Mouse (Mus musculus): ENCODE results near the gene Sgsm1. TPM values are rescaled to one million over a fixed set of nuclear protein-coding genes. Genes with fewer than 3 reads are reported as not detected.

Sgsm1 gene
- polyA plus RNA-seq, 1 experiment, result 3.5 TPM

GRCm38 (mm10) chr5:113212156-113212835 lies 98.3 kb downstream of the Sgsm1 start:
- 20% methylated on average over 10 of the region's 10 CpGs for WGBS
- no peaks in the 10 kb centered on the region for H3K36me3 ChIP-seq (ENCODE audit: control insufficient read depth, insufficient read depth, low read length)

GRCm38 (mm10) chr5:113210314-113210713 lies 100.3 kb downstream of the Sgsm1 start:
- DNase-seq, result peak; percentile 75
- 68% methylated on average over 6 of the region's 6 CpGs for WGBS
- Histone ChIP-seq H3K27ac (ENCODE audit: insufficient read depth, low read depth, low read length) (peak overlapping the region; percentile 82), H3K36me3 (ENCODE audit: control insufficient read depth, insufficient read depth, low read length) (no peaks in the 10 kb centered on the region), H3K27me3 (replicated peaks; ENCODE audit: control insufficient read depth, insufficient read depth, low read length) (no peaks in the 10 kb centered on the region), H3K4me1 (ENCODE audit: control insufficient read depth, insufficient read depth, low read length) (peaks cover 68% of the 10 kb centered on the region), H3K4me3 (ENCODE audit: insufficient read depth, low read depth, low read length) (no peak overlapping the region)
- TF ChIP-seq POLR2A (IDR thresholded peaks at IDR 0.05; ENCODE audit: low read depth, low read length) (no peak), CTCF (conservative IDR thresholded peaks at IDR 0.05; ENCODE audit: insufficient read depth, insufficient read length, low read depth, low read length) (no peak)

More at GRCm38 (mm10) chr5:113212156-113212835, 98.3 kb downstream of the Sgsm1 start:
- Histone ChIP-seq H3K4me1 (ENCODE audit: control insufficient read depth, insufficient read depth, low read length) (peaks cover 73% of the 10 kb centered on the region), H3K27ac (ENCODE audit: insufficient read depth, low read depth, low read length) (peak overlapping the region; percentile 82), H3K4me3 (ENCODE audit: insufficient read depth, low read depth, low read length) (no peak overlapping the region), H3K27me3 (replicated peaks; ENCODE audit: control insufficient read depth, insufficient read depth, low read length) (no peaks in the 10 kb centered on the region)
- peak; percentile 64 for DNase-seq
- TF ChIP-seq CTCF (conservative IDR thresholded peaks at IDR 0.05; ENCODE audit: insufficient read depth, insufficient read length, low read depth, low read length), result no peak
- no peak for TF ChIP-seq POLR2A (IDR thresholded peaks at IDR 0.05; ENCODE audit: low read depth, low read length)

GRCm38 (mm10) chr5:113209898-113210297 lies 100.7 kb downstream of the Sgsm1 start:
- Histone ChIP-seq H3K4me3 (ENCODE audit: insufficient read depth, low read depth, low read length) (no peak overlapping the region), H3K4me1 (ENCODE audit: control insufficient read depth, insufficient read depth, low read length) (peaks cover 68% of the 10 kb centered on the region), H3K36me3 (ENCODE audit: control insufficient read depth, insufficient read depth, low read length) (no peaks in the 10 kb centered on the region), H3K27me3 (replicated peaks; ENCODE audit: control insufficient read depth, insufficient read depth, low read length) (no peaks in the 10 kb centered on the region), H3K27ac (ENCODE audit: insufficient read depth, low read depth, low read length) (peak overlapping the region; percentile 93)
- WGBS, result 69% methylated on average over 13 of the region's 13 CpGs
- peak; percentile 64 for DNase-seq
- TF ChIP-seq POLR2A (IDR thresholded peaks at IDR 0.05; ENCODE audit: low read depth, low read length), result no peak
- TF ChIP-seq CTCF (conservative IDR thresholded peaks at IDR 0.05; ENCODE audit: insufficient read depth, insufficient read length, low read depth, low read length), result no peak

GRCm38 (mm10) chr5:113209401-113209750 lies 101.2 kb downstream of the Sgsm1 start:
- TF ChIP-seq POLR2A (IDR thresholded peaks at IDR 0.05; ENCODE audit: low read depth, low read length) (no peak), CTCF (conservative IDR thresholded peaks at IDR 0.05; ENCODE audit: insufficient read depth, insufficient read length, low read depth, low read length) (no peak)
- 26% methylated on average over 11 of the region's 11 CpGs for WGBS
- Histone ChIP-seq H3K4me1 (ENCODE audit: control insufficient read depth, insufficient read depth, low read length) (peaks cover 68% of the 10 kb centered on the region), H3K36me3 (ENCODE audit: control insufficient read depth, insufficient read depth, low read length) (no peaks in the 10 kb centered on the region), H3K27me3 (replicated peaks; ENCODE audit: control insufficient read depth, insufficient read depth, low read length) (no peaks in the 10 kb centered on the region), H3K4me3 (ENCODE audit: insufficient read depth, low read depth, low read length) (no peak overlapping the region), H3K27ac (ENCODE audit: insufficient read depth, low read depth, low read length) (peak overlapping the region; percentile 93)
- no peak for DNase-seq

GRCm38 (mm10) chr5:113208622-113209400 lies 101.8 kb downstream of the Sgsm1 start:
- DNase-seq, result peak; percentile 85
- H3K4me1 ChIP-seq (ENCODE audit: control insufficient read depth, insufficient read depth, low read length), result peaks cover 62% of the 10 kb centered on the region

GRCm38 (mm10) chr5:113208048-113208447 lies 102.5 kb downstream of the Sgsm1 start:
- 0 out of 2 replicates have a peak, but pooled peaks have one; percentile 7 for TF ChIP-seq CTCF (conservative IDR thresholded peaks at IDR 0.05; ENCODE audit: insufficient read depth, insufficient read length, low read depth, low read length)
- no peak for TF ChIP-seq POLR2A (IDR thresholded peaks at IDR 0.05; ENCODE audit: low read depth, low read length)
- Histone ChIP-seq H3K27me3 (replicated peaks; ENCODE audit: control insufficient read depth, insufficient read depth, low read length) (no peaks in the 10 kb centered on the region), H3K36me3 (ENCODE audit: control insufficient read depth, insufficient read depth, low read length) (no peaks in the 10 kb centered on the region), H3K4me1 (ENCODE audit: control insufficient read depth, insufficient read depth, low read length) (peaks cover 55% of the 10 kb centered on the region), H3K27ac (ENCODE audit: insufficient read depth, low read depth, low read length) (peak overlapping the region; percentile 93), H3K4me3 (ENCODE audit: insufficient read depth, low read depth, low read length) (no peak overlapping the region)
- WGBS, result 7% methylated on average over 4 of the region's 4 CpGs
- peak; percentile 87 for DNase-seq

More at GRCm38 (mm10) chr5:113208622-113209400, 101.8 kb downstream of the Sgsm1 start:
- WGBS, result 37% methylated on average over 11 of the region's 11 CpGs
- H3K27ac ChIP-seq (ENCODE audit: insufficient read depth, low read depth, low read length), result peak overlapping the region; percentile 93
- H3K36me3 ChIP-seq (ENCODE audit: control insufficient read depth, insufficient read depth, low read length), result no peaks in the 10 kb centered on the region
- no peak overlapping the region for H3K4me3 ChIP-seq (ENCODE audit: insufficient read depth, low read depth, low read length)
- TF ChIP-seq POLR2A (IDR thresholded peaks at IDR 0.05; ENCODE audit: low read depth, low read length) (no peak), CTCF (conservative IDR thresholded peaks at IDR 0.05; ENCODE audit: insufficient read depth, insufficient read length, low read depth, low read length) (no peak)
- no peaks in the 10 kb centered on the region for H3K27me3 ChIP-seq (replicated peaks; ENCODE audit: control insufficient read depth, insufficient read depth, low read length)
